Mouse (Mus musculus) heart, postnatal 0 days (tissue): ENCODE measurements around the gene Gm11549.

Experiments
- CTCF ChIP-seq: IDR thresholded peaks from 2 replicates; pipeline ENCODE4 v1.5.1; 2016; ENCODE audit warnings: antibody characterized with exemption, control low read depth, low read depth
- EP300 ChIP-seq: IDR thresholded peaks from 2 replicates; pipeline ENCODE4 v1.6.1; 2016; ENCODE audit warnings: antibody characterized with exemption, low read depth

- no peak for TF ChIP-seq CTCF
- no peak for TF ChIP-seq EP300
Observed at GRCm38 (mm10) chr3:36516196-36516595, 5.4 kb downstream of the Gm11549 start.
